Mouse (Mus musculus): Measurements from ENCODE around the gene Surf4. TPM values are rescaled to one million over a fixed set of nuclear protein-coding genes. Genes with fewer than 3 reads are reported as not detected.

Gene Surf4
- polyA plus RNA-seq, 1 experiment from 2014 or later, result 227 TPM

- Histone ChIP-seq H3K9me3 (replicated peaks) (no peaks in the 10 kb centered on the region), H3K27ac (no peak overlapping the region), H3K27me3 (no peaks in the 10 kb centered on the region), H3K4me2 (no peak overlapping the region), H3K9ac (no peak overlapping the region), H3K4me1 (no peaks in the 10 kb centered on the region), H3K36me3 (peaks cover 97% of the 10 kb centered on the region), H3K4me3 (replicated peaks) (no peak overlapping the region)
- 79% methylated on average over 8 of the region's 8 CpGs for WGBS
- no peak for ATAC-seq (replicated peaks; ENCODE audit: low FRiP score)
These were observed 19.1 kb upstream of the Surf4 start for GRCm38 (mm10) chr2:26952866-26953265.

GRCm38 (mm10) chr2:26952193-26952592, 18.5 kb upstream of the Surf4 start:
- Histone ChIP-seq H3K9me3 (replicated peaks) (no peaks in the 10 kb centered on the region), H3K36me3 (peaks cover 94% of the 10 kb centered on the region), H3K27ac (no peak overlapping the region), H3K4me2 (no peak overlapping the region), H3K9ac (no peak overlapping the region), H3K4me1 (no peaks in the 10 kb centered on the region), H3K4me3 (replicated peaks) (no peak overlapping the region), H3K27me3 (no peaks in the 10 kb centered on the region)
- no peak for ATAC-seq (replicated peaks; ENCODE audit: low FRiP score)
- WGBS, result 93% methylated on average over 4 of the region's 4 CpGs

- Histone ChIP-seq H3K27ac (no peak overlapping the region), H3K27me3 (no peaks in the 10 kb centered on the region), H3K9me3 (replicated peaks) (no peaks in the 10 kb centered on the region), H3K36me3 (peaks cover 90% of the 10 kb centered on the region), H3K4me1 (no peaks in the 10 kb centered on the region), H3K9ac (no peak overlapping the region), H3K4me3 (replicated peaks) (no peak overlapping the region), H3K4me2 (no peak overlapping the region)
- WGBS, result 88% methylated on average over 8 of the region's 8 CpGs
- no peak for ATAC-seq (replicated peaks; ENCODE audit: low FRiP score)
These were observed 17.7 kb upstream of the Surf4 start for GRCm38 (mm10) chr2:26951346-26951905.

DNA sequence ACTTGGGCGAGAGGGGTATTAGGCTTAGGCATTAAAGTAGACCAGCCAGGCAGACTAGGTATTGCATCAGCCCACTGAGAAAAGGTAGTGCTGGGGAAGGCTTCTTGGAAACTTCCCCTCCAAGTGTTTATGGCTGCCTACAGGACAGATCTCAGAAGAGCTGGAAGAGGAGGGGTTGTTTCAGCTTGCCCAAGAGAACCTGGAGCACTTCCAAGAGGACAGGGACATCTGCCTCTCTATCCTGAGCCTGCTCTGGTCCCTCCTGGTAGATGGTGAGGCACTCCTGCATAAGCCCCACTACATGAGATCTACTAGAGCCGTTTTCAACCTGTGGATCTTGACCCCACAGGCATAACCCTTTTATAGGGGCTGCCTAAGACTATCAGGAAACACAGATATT, 16.7 kb upstream of the Surf4 start:
- no peak for ATAC-seq (replicated peaks; ENCODE audit: low FRiP score)
- Histone ChIP-seq H3K4me2 (no peak overlapping the region), H3K4me3 (replicated peaks) (no peak overlapping the region), H3K9me3 (replicated peaks) (no peaks in the 10 kb centered on the region), H3K9ac (no peak overlapping the region), H3K36me3 (peaks cover 80% of the 10 kb centered on the region), H3K27ac (no peak overlapping the region), H3K27me3 (no peaks in the 10 kb centered on the region), H3K4me1 (no peaks in the 10 kb centered on the region)
- 86% methylated on average over 2 of the region's 2 CpGs for WGBS

DNA sequence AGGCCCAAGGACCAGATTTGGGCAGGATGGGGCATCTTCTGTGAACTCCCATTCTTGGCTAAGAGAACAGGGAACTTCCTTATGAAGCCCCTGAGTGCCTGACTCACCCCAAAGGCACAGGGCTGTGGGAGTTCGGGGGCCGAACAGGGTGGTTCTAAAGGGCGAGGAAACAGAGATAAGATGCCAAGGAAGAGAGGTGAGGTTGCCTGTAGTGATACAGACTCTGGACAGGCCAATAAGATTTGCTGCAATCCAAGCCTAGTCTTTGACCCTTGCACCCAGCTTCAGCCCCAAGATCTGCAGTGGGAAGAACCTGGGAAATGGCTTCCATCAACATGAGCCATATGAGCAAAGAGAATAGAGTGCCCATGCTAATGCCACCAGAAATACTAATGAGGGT, 9.5 kb upstream of the Surf4 start:
- no peak for ATAC-seq (replicated peaks; ENCODE audit: low FRiP score)
- H3K4me2 ChIP-seq, result no peak overlapping the region
- no peak overlapping the region for H3K27ac ChIP-seq
- no peaks in the 10 kb centered on the region for H3K4me1 ChIP-seq
- H3K9me3 ChIP-seq (replicated peaks), result no peaks in the 10 kb centered on the region
- H3K9ac ChIP-seq, result no peak overlapping the region
- H3K4me3 ChIP-seq (replicated peaks), result no peak overlapping the region
- H3K27me3 ChIP-seq, result no peaks in the 10 kb centered on the region
- peaks cover 11% of the 10 kb centered on the region; the same call in 1 of the 2 replicates for H3K36me3 ChIP-seq
- WGBS, result 83% methylated on average over 3 of the region's 3 CpGs

DNA sequence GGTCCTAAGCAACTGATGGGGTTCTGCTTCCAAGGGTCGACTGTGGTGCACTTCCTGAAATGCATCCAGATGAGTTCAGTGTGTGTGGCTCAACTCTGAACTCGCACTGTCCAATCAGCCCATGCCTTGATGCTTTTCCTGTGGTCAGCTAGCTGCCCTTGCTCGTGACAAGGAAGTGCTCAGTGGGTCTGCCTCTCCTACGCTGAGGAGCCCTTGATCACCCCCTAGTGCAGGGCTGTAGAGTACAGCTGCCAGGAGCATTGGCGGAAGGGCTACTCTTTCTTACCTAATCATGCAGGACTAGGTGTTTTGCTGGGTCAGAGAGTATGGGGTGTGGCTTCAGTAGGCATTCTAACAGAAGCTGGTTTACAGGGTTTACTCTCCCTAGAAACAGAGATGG, 7.8 kb upstream of the Surf4 start:
- no peaks in the 10 kb centered on the region for H3K4me1 ChIP-seq
- H3K27me3 ChIP-seq, result no peaks in the 10 kb centered on the region
- no peaks in the 10 kb centered on the region for H3K9me3 ChIP-seq (replicated peaks)
- no peaks in the 10 kb centered on the region for H3K36me3 ChIP-seq
- no peak overlapping the region for H3K4me2 ChIP-seq
- ATAC-seq (replicated peaks; ENCODE audit: low FRiP score), result no peak
- WGBS, result 38% methylated on average over 5 of the region's 5 CpGs
- H3K27ac ChIP-seq, result no peak overlapping the region
- no peak overlapping the region for H3K4me3 ChIP-seq (replicated peaks)
- H3K9ac ChIP-seq, result no peak overlapping the region

GRCm38 (mm10) chr2:26936425-26936824, 2.7 kb upstream of the Surf4 start:
- Histone ChIP-seq H3K27ac (no peak overlapping the region), H3K4me1 (peaks cover 14% of the 10 kb centered on the region), H3K4me3 (replicated peaks) (no peak overlapping the region), H3K9ac (no peak overlapping the region), H3K4me2 (no peak overlapping the region), H3K36me3 (peaks cover 3% of the 10 kb centered on the region; the same call in 1 of the 2 replicates), H3K27me3 (no peaks in the 10 kb centered on the region), H3K9me3 (replicated peaks) (no peaks in the 10 kb centered on the region)
- WGBS, result 93% methylated on average over 1 of the region's 1 CpGs
- no peak for ATAC-seq (replicated peaks; ENCODE audit: low FRiP score)

GRCm38 (mm10) chr2:26935286-26935685, 1.6 kb upstream of the Surf4 start:
- Histone ChIP-seq H3K4me3 (replicated peaks) (no peak overlapping the region), H3K27ac (no peak overlapping the region), H3K9me3 (replicated peaks) (no peaks in the 10 kb centered on the region), H3K27me3 (no peaks in the 10 kb centered on the region), H3K9ac (no peak overlapping the region), H3K4me1 (peaks cover 25% of the 10 kb centered on the region), H3K4me2 (no peak overlapping the region), H3K36me3 (peaks cover 14% of the 10 kb centered on the region)
- no peak for ATAC-seq (replicated peaks; ENCODE audit: low FRiP score)
- 89% methylated on average over 2 of the region's 2 CpGs for WGBS

GRCm38 (mm10) chr2:26932473-26933303, 1.0 kb downstream of the Surf4 start:
- Histone ChIP-seq H3K4me3 (replicated peaks) (peak overlapping the region; percentile 98), H3K9me3 (replicated peaks) (no peaks in the 10 kb centered on the region), H3K27ac (peak overlapping the region; percentile 94), H3K4me1 (peaks cover 35% of the 10 kb centered on the region), H3K4me2 (peak overlapping the region; percentile 71), H3K27me3 (no peaks in the 10 kb centered on the region), H3K36me3 (peaks cover 40% of the 10 kb centered on the region), H3K9ac (peak overlapping the region; percentile 100)
- 2% methylated on average over 41 of the region's 49 CpGs for WGBS
- ATAC-seq (replicated peaks; ENCODE audit: low FRiP score), result no peak

DNA sequence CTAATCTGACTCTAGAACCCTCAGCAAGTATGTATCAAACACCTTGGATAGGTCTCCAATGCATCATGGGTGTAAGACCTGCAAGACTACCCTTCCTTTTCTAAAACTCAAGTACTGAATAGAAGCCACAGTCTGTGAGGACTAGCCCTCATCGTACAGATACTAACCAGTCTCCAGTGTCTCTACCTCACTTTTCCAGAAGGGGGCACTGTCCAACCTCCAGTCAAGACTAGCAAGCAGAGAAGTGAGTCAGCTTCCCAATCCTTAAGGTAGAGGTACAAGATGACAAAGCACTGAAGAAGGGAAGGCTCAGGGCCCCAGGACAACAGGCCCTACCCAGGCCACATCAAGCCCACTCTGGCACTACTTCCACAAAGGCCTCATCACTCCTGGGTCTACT, 3.3 kb downstream of the Surf4 start:
- WGBS, result 46% methylated on average over 1 of the region's 1 CpGs
- Histone ChIP-seq H3K4me2 (no peak overlapping the region), H3K4me1 (peaks cover 35% of the 10 kb centered on the region), H3K4me3 (replicated peaks) (0 out of 2 replicates have a peak overlapping the region, but pooled peaks have one; percentile 0), H3K36me3 (peaks cover 63% of the 10 kb centered on the region), H3K27me3 (no peaks in the 10 kb centered on the region), H3K9me3 (replicated peaks) (no peaks in the 10 kb centered on the region), H3K27ac (no peak overlapping the region), H3K9ac (0 out of 2 replicates have a peak overlapping the region, but pooled peaks have one; percentile 21)
- no peak for ATAC-seq (replicated peaks; ENCODE audit: low FRiP score)

- Histone ChIP-seq H3K36me3 (peaks cover 88% of the 10 kb centered on the region), H3K4me3 (replicated peaks) (no peak overlapping the region), H3K9me3 (replicated peaks) (no peaks in the 10 kb centered on the region), H3K27me3 (no peaks in the 10 kb centered on the region), H3K27ac (no peak overlapping the region), H3K4me2 (no peak overlapping the region), H3K9ac (peak overlapping the region; percentile 14; the same call in 1 of the 2 replicates), H3K4me1 (peaks cover 31% of the 10 kb centered on the region)
- 86% methylated on average over 6 of the region's 6 CpGs for WGBS
- no peak for ATAC-seq (replicated peaks; ENCODE audit: low FRiP score)
These were observed 5.8 kb downstream of the Surf4 start for GRCm38 (mm10) chr2:26927745-26928476.

DNA sequence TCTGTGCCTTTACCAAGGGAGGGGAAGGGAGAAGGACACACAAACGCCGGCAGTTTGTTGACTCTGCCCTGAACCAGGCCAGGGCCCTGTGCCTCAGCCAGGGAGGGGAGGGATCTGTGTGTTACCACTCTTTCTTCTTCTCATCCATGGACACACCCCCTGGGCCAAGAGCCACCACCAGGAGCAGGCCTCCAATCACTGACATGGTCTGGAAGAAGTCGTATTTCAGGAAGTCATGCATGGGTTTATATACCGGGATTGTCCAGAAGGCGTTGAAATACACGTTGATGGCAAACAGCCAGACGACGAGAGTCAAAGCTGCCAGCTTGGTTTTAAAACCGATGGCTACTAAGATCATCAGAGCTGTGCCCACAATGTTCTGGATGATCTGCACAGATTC, 11.9 kb downstream of the Surf4 start:
- Histone ChIP-seq H3K9me3 (replicated peaks) (no peaks in the 10 kb centered on the region), H3K4me3 (replicated peaks) (no peak overlapping the region), H3K36me3 (peaks cover 91% of the 10 kb centered on the region), H3K4me1 (peaks cover 18% of the 10 kb centered on the region), H3K4me2 (no peak overlapping the region), H3K9ac (no peak overlapping the region), H3K27me3 (no peaks in the 10 kb centered on the region), H3K27ac (no peak overlapping the region)
- ATAC-seq (replicated peaks; ENCODE audit: low FRiP score), result no peak
- 74% methylated on average over 9 of the region's 9 CpGs for WGBS
